Mouse (Mus musculus) liver, embryonic 13.5 days (tissue): Measurements from ENCODE around the gene Chl1. TPM values are rescaled to one million over a fixed set of nuclear protein-coding genes. Genes with fewer than 3 reads are reported as not detected.

Experiments
- ATAC-seq: fragments of 200-750 bp; cut with Nextera tagmentation; 2 replicates; pipeline ENCODE4 v1.8.0; 2017; ENCODE audit warnings: low read depth, mild to moderate bottlenecking, moderate number of reproducible peaks, moderate library complexity
- DNase-seq: peaks from one replicate; pipeline ENCODE4 v3.0.0; 2022
- H3K27ac ChIP-seq: fragments of 300-500 bp; sonication (generic); 2 replicates; pipeline ENCODE4 v1.5.1; 2015; ENCODE audit warnings: moderate library complexity, mild to moderate bottlenecking, inconsistent platforms
- H3K27me3 ChIP-seq: fragments of 300-500 bp; sonication (generic); 2 replicates; pipeline ENCODE4 v1.6.1; 2015; ENCODE audit warnings: mild to moderate bottlenecking, inconsistent platforms
- H3K36me3 ChIP-seq: fragments of 300-500 bp; sonication (generic); 2 replicates; pipeline ENCODE4 v1.6.1; 2015; ENCODE audit warnings: mild to moderate bottlenecking, inconsistent platforms
- H3K4me1 ChIP-seq: fragments of 300-500 bp; sonication (generic); replicated peaks from 2 replicates; pipeline ENCODE4 v1.6.1; 2015; ENCODE audit warnings: inconsistent platforms
- H3K4me2 ChIP-seq: fragments of 300-500 bp; sonication (generic); 2 replicates; pipeline ENCODE4 v1.6.1; 2015; ENCODE audit warnings: inconsistent platforms, mild to moderate bottlenecking, moderate library complexity
- H3K4me3 ChIP-seq: fragments of 300-500 bp; sonication (generic); replicated peaks from 2 replicates; pipeline ENCODE4 v1.5.1; 2015; ENCODE audit warnings: mild to moderate bottlenecking, inconsistent platforms
- H3K9ac ChIP-seq: fragments of 300-500 bp; sonication (generic); 2 replicates; pipeline ENCODE4 v1.6.1; 2015; ENCODE audit warnings: mild to moderate bottlenecking, inconsistent platforms
- H3K9me3 ChIP-seq: fragments of 300-500 bp; sonication (generic); replicated peaks from 2 replicates; pipeline ENCODE4 v1.6.1; 2016; ENCODE audit warnings: inconsistent platforms
- WGBS: fragments of 180-500 bp; shearing (Covaris S2); methylation state at CpG from one replicate; pipeline ENCODE4 v1.1.7; 2015; ENCODE audit not compliant: insufficient replicate concordance; 5-methylcytosine and 5-hydroxymethylcytosine counted together
- polyA plus RNA-seq: library from polyadenylated mRNA; unstranded; fragments of >200 nt; fragmentation: Nextera tagmentation; extraction: Ambion mirVana; gene quantifications from 2 replicates; pipeline ENCODE4 v1.2.1, GENCODE M21; 2015

Chl1 gene
- polyA plus RNA-seq, 1 experiment from 2014 or later = 0.13 TPM

DNA sequence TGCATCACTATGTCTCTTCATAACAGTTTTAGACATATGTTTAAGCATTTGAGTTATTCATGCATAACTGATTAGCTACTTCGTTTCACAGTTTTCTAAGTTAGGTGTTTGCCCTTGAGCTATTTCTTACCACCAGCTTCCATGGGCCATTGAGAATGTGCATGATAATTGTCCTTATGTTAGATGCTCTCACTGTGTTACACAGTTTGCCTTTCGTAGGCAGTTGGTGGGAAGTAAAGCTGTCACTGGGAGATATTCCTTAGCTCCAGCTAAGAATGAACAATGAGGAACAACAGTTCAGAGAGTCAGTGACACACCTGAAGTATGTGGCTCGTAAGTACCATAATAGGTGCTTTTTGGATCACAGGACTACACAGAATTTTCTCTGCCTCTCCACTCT lies 35.9 kb downstream of the Chl1 start:
- ATAC-seq (no peak), DNase-seq (no peak)
- Histone ChIP-seq H3K4me2 (no peak overlapping the region), H3K4me3 (no peak overlapping the region), H3K36me3 (no peaks in the 10 kb centered on the region), H3K4me1 (no peaks in the 10 kb centered on the region), H3K27ac (no peak overlapping the region), H3K9ac (no peak overlapping the region), H3K9me3 (no peaks in the 10 kb centered on the region), H3K27me3 (no peaks in the 10 kb centered on the region)
- 56% methylated on average over 3 of the region's 3 CpGs for WGBS

DNA sequence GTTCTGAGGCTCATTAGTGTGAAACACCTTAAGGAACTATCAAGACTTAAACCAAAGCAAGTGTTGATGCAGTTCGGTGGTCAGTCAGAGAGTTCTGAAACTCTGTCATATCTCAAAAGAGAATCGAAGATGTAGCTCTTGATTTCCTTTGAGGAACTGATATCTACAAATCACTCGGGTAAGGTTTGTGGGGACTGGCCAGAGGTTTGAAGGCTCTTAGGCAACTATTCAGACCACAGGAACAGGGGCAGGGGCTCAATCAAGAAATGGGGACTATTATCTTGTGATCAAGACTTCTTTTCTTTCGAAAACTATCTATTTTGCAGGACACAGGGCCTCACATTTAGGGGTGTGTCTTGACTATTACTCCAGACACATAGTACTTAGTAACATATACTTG lies 39.5 kb downstream of the Chl1 start:
- Histone ChIP-seq H3K4me1 (no peaks in the 10 kb centered on the region), H3K27ac (no peak overlapping the region), H3K4me2 (no peak overlapping the region), H3K4me3 (no peak overlapping the region), H3K36me3 (no peaks in the 10 kb centered on the region), H3K9me3 (no peaks in the 10 kb centered on the region), H3K27me3 (no peaks in the 10 kb centered on the region), H3K9ac (no peak overlapping the region)
- ATAC-seq (no peak), DNase-seq (no peak)
- WGBS = 39% methylated on average over 4 of the region's 4 CpGs

DNA sequence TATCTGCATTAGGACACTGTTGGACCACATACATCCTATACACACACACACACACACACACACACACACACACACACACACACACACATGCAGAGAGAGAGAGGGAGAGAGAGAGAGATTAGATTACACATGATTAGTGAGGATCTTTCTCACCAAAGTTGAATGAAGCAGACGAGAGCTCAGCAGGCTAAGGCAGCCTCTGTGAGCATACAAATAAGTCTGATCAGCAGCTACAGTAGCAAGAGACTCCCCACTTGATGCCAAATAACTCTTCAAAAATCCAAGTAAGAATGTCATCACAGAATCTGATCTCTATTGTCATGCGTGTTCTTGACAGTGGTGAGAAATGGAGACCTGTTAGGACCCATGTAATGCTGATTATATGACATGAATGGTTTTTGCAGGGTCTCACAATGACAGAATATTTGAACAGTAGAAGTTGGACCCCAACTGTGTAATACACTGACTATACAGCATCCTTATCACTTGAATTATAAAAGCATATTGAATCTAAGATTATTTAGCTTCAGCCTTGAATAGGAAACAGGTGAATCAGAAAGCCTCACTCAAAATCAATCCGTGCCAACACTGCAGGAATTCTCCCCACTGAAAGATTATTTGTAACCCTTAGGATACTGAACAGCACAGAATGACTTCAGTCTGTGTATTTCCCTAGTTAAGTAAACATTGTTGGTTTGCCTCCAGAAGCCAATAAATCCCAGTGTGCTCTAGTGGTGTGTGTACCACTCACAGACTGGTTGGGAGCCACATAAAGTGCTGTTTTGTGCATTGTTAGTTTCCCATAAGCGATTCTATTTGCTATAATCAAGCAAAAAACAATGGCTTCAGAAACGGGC lies 47.9 kb downstream of the Chl1 start:
- Histone ChIP-seq H3K9ac (no peak overlapping the region), H3K4me1 (no peaks in the 10 kb centered on the region), H3K9me3 (no peaks in the 10 kb centered on the region), H3K27ac (no peak overlapping the region), H3K27me3 (no peaks in the 10 kb centered on the region), H3K4me3 (no peak overlapping the region), H3K36me3 (no peaks in the 10 kb centered on the region), H3K4me2 (no peak overlapping the region)
- 56% methylated on average over 5 of the region's 5 CpGs for WGBS
- DNase-seq (no peak), ATAC-seq (no peak)

DNA sequence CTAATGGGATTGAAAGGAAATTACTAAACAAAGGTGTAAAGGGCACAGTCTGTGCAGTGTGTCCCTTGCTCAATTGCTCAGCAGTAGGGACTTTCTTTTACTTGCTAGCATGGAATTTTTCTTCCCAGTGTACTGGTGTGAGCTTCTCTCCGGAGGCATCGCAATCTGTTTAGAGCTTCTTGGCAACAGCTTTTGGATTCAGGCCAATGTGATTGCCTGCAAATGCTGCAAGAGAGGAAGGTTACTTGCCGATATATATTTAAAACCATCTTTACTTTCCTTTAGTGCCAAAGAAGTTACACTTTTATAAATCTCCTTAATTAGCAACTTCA lies 48.5 kb downstream of the Chl1 start:
- H3K27me3 ChIP-seq = no peaks in the 10 kb centered on the region
- DNase-seq (no peak), ATAC-seq (no peak)
- no peak overlapping the region for H3K4me3 ChIP-seq
- no peak overlapping the region for H3K4me2 ChIP-seq
- no peak overlapping the region for H3K27ac ChIP-seq
- no peaks in the 10 kb centered on the region for H3K9me3 ChIP-seq
- no peaks in the 10 kb centered on the region for H3K4me1 ChIP-seq
- WGBS = 77% methylated on average over 3 of the region's 3 CpGs
- H3K36me3 ChIP-seq = no peaks in the 10 kb centered on the region
- H3K9ac ChIP-seq = no peak overlapping the region

DNA sequence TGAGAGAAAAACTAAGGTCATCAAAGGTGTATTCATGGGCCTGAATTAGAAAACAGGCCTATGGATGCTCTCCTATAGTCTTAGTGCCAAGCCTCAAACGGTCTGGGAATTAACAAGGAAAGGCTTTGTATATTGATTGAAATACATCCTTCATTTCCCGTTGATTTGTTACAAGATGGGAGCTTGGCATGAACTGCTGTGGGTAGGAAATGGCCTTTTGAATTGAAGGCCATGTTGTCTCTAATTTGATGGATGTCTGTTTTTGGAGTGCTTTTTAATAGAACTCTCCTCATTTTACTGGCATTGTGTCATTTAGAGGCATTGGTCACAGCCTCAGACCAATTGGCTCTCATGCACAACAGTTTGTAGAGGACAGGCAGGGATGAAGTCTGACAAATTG lies 49.0 kb downstream of the Chl1 start:
- Histone ChIP-seq H3K27ac (no peak overlapping the region), H3K9me3 (no peaks in the 10 kb centered on the region), H3K27me3 (no peaks in the 10 kb centered on the region), H3K36me3 (no peaks in the 10 kb centered on the region), H3K4me3 (no peak overlapping the region), H3K4me1 (no peaks in the 10 kb centered on the region), H3K9ac (no peak overlapping the region), H3K4me2 (no peak overlapping the region)
- WGBS = 63% methylated on average over 2 of the region's 2 CpGs
- no peak for ATAC-seq
- no peak for DNase-seq

DNA sequence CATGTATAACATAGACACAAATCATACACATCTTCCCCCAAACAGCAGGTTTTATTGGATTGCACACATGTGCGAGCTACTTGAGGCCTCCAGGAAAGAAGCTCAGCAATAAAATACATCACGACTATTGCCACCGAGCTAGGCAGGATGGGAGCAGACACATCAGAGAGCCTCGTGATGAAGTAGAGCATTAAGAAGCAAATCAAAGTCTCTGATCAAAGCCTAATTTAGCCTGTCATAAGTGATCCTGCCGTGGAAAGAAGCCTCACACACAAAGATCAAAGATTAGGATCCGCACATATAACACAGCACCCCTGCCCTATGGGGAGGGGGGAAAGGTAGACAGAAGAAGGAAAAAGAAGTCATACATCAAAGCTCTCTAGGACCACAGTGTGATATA lies 54.4 kb downstream of the Chl1 start:
- DNase-seq (no peak), ATAC-seq (no peak)
- Histone ChIP-seq H3K4me3 (no peak overlapping the region), H3K4me1 (no peaks in the 10 kb centered on the region), H3K27ac (no peak overlapping the region), H3K9ac (no peak overlapping the region), H3K4me2 (no peak overlapping the region), H3K9me3 (no peaks in the 10 kb centered on the region), H3K27me3 (no peaks in the 10 kb centered on the region), H3K36me3 (no peaks in the 10 kb centered on the region)
- 65% methylated on average over 6 of the region's 6 CpGs for WGBS

DNA sequence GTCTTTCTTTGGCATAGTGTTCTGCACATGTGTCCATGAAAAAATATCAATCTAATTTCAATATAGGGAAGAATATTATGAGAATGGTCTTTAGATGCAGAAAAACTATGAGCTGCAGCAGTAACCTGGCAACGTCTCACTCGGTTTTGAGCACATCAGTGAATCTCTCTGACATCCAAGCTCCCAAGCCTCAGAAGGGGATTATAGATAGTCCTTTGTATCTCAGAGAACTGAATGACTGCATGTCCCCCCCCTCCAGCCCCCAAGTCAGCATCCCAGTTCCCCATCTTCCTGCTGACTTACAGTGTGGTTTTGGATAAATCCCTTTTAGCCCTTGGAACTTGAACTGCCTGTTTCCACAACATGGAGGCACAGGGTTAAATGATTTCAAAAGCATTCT lies 56.9 kb downstream of the Chl1 start:
- no peaks in the 10 kb centered on the region for H3K36me3 ChIP-seq
- H3K27ac ChIP-seq = no peak overlapping the region
- no peak overlapping the region for H3K4me2 ChIP-seq
- H3K9me3 ChIP-seq = no peaks in the 10 kb centered on the region
- H3K4me3 ChIP-seq = no peak overlapping the region
- ATAC-seq = no peak
- H3K9ac ChIP-seq = no peak overlapping the region
- H3K27me3 ChIP-seq = no peaks in the 10 kb centered on the region
- no peak for DNase-seq
- WGBS = 68% methylated on average over 2 of the region's 2 CpGs
- H3K4me1 ChIP-seq = no peaks in the 10 kb centered on the region

DNA sequence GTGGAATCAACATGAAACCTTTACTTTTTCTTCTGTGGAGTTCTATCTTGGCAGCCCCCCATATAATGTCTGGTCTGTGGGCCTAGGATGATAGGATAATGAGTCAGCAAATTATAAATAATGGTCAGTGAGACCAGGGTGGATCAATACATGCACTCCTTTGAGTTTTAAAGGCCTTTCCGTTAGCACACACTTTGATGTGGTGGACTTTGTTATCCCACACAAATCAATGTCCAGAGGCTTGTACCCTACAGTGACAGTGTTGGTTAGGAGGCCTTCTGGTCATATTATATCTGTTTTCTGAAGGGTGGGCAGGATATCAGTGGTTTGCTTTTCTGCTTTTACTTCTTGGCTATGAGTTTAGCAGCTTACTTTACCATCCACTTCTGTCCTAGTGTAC lies 62.3 kb downstream of the Chl1 start:
- 54% methylated on average over 1 of the region's 1 CpGs for WGBS
- no peak for DNase-seq

DNA sequence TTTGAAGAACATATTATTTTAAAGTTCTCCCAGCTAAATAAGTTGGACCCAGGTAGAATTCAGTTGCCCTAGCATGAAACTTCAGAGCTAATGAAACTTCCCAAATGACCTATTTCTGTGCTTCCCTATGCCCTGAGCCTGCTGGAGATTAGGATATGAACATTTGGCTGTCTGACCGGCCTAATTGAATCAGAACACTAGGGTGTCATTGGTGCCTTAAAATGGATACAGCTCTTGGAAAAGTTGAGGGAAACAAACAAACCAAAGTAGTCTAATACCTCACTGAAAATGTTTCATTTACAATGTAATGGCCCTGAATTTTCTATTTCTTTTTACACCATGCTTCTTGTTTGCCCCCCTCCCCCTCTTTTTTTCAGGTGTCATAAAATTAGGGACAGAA lies 73.8 kb downstream of the Chl1 start:
- H3K27ac ChIP-seq = no peak overlapping the region
- no peaks in the 10 kb centered on the region for H3K27me3 ChIP-seq
- WGBS = 75% methylated on average over 1 of the region's 1 CpGs
- no peaks in the 10 kb centered on the region for H3K4me1 ChIP-seq
- no peak for ATAC-seq
- no peaks in the 10 kb centered on the region for H3K9me3 ChIP-seq
- no peaks in the 10 kb centered on the region for H3K36me3 ChIP-seq
- DNase-seq = no peak
- no peak overlapping the region for H3K4me3 ChIP-seq
- H3K4me2 ChIP-seq = no peak overlapping the region
- H3K9ac ChIP-seq = no peak overlapping the region

More for the DNA sequence above, 62.3 kb downstream of the Chl1 start:
- Histone ChIP-seq H3K27me3 (no peaks in the 10 kb centered on the region), H3K27ac (no peak overlapping the region), H3K9ac (no peak overlapping the region), H3K36me3 (no peaks in the 10 kb centered on the region), H3K9me3 (no peaks in the 10 kb centered on the region), H3K4me2 (no peak overlapping the region), H3K4me1 (no peaks in the 10 kb centered on the region), H3K4me3 (no peak overlapping the region)
- ATAC-seq = no peak

DNA sequence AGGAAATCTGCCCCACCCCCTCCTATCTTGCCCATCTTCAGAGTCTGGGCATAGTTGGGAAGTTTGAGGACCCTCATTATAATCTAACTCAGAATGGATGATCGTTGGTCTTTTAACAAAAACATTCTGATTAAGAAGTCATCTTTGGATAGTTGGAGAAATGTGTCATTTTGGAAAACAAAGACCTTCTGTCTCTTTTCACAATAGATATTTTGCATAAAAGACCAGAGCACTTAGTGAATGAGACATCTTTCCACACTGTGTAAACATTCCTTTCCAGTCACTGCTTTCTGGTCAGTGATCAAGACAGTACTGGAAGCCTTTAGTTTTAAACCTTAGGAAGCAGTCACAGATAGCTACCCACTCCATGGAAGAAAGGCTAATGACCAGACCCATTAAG lies 75.3 kb downstream of the Chl1 start:
- H3K9me3 ChIP-seq = no peaks in the 10 kb centered on the region
- DNase-seq (no peak), ATAC-seq (no peak)
- H3K4me3 ChIP-seq = no peak overlapping the region
- no peak overlapping the region for H3K4me2 ChIP-seq
- no peaks in the 10 kb centered on the region for H3K36me3 ChIP-seq
- H3K9ac ChIP-seq = no peak overlapping the region
- H3K4me1 ChIP-seq = no peaks in the 10 kb centered on the region
- no peak overlapping the region for H3K27ac ChIP-seq
- 45% methylated on average over 1 of the region's 1 CpGs for WGBS
- H3K27me3 ChIP-seq = no peaks in the 10 kb centered on the region

DNA sequence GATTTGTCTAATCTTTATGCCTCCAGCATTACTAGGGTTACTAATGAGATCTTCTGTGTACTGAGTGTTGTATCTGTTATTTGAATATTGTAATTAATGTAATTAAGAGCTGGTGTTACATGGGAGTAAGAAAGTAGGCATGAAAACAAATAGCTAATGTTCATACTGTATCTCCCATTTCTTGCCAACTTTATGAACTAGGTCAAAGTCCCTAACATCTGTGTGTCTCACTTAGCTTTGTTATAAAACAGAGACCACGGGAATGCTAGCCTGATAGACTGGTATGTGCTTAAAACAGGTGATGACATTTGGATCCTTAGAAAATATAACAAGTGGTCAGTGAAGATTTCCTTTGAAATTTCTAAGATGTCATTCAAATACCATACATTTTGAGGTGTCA lies 75.7 kb downstream of the Chl1 start:
- DNase-seq (no peak), ATAC-seq (no peak)
- H3K27me3 ChIP-seq = no peaks in the 10 kb centered on the region
- H3K27ac ChIP-seq = no peak overlapping the region
- no peak overlapping the region for H3K4me3 ChIP-seq
- no peaks in the 10 kb centered on the region for H3K9me3 ChIP-seq
- H3K36me3 ChIP-seq = no peaks in the 10 kb centered on the region
- H3K9ac ChIP-seq = no peak overlapping the region
- no peak overlapping the region for H3K4me2 ChIP-seq
- 38% methylated on average over 1 of the region's 1 CpGs for WGBS
- H3K4me1 ChIP-seq = no peaks in the 10 kb centered on the region

DNA sequence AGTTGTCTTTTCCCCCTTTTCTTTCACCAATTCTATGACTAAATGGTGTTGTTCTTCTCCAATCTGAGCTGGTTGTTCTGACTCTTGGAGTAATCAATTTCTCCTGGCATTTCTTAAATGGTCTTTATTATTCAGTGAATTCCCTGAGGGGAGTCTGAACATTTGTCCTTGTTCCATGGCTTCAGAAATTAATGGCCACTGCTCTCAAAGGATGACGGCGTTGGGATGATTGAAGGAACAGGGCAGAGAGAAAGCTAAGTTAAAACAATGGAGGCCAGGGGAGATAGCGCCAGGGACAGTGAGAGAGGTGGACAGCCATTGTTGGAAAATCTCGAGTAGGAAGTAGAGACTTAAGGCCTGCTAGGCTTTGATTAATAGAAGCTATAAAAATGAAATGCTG lies 91.7 kb downstream of the Chl1 start:
- Histone ChIP-seq H3K4me2 (no peak overlapping the region), H3K4me1 (no peaks in the 10 kb centered on the region), H3K9ac (no peak overlapping the region), H3K9me3 (no peaks in the 10 kb centered on the region), H3K4me3 (no peak overlapping the region), H3K27me3 (no peaks in the 10 kb centered on the region), H3K27ac (no peak overlapping the region), H3K36me3 (no peaks in the 10 kb centered on the region)
- no peak for DNase-seq
- whole genome bisulfite sequencing = 57% methylated on average over 4 of the region's 4 CpGs
- no peak for ATAC-seq
